Mouse (Mus musculus): ENCODE data around the gene Brsk1.

Brsk1 gene

GRCm38 (mm10) chr7:4669156-4669555 lies 21.2 kb upstream of the Brsk1 start:
- DNase-seq (ENCODE audit: low spot score) = no peak

- no peak for DNase-seq (ENCODE audit: low spot score)
Observed at GRCm38 (mm10) chr7:4670655-4671255, 19.6 kb upstream of the Brsk1 start.

GRCm38 (mm10) chr7:4671956-4672355 lies 18.4 kb upstream of the Brsk1 start:
- DNase-seq (ENCODE audit: low spot score) = no peak

- no peak for DNase-seq (ENCODE audit: low spot score)
Observed at GRCm38 (mm10) chr7:4674114-4674731, 16.2 kb upstream of the Brsk1 start.

- DNase-seq (ENCODE audit: low spot score) = no peak
Observed at GRCm38 (mm10) chr7:4675200-4675599, 15.2 kb upstream of the Brsk1 start.

GRCm38 (mm10) chr7:4683307-4683706 lies 7.1 kb upstream of the Brsk1 start:
- no peak for DNase-seq (ENCODE audit: low spot score)

GRCm38 (mm10) chr7:4684203-4684602 lies 6.2 kb upstream of the Brsk1 start:
- DNase-seq (ENCODE audit: low spot score) = no peak

GRCm38 (mm10) chr7:4684632-4685417 lies 5.6 kb upstream of the Brsk1 start, which contains the start of gene Hspbp1:
Gene Hspbp1, minus strand, starts transcription at chr7:4685068.
- DNase-seq (ENCODE audit: low spot score) = peak; percentile 98

GRCm38 (mm10) chr7:4690951-4691653 lies 698 bp downstream of the Brsk1 start:
- peak; percentile 26 for DNase-seq (ENCODE audit: low spot score)

GRCm38 (mm10) chr7:4693004-4693403 lies 2.6 kb downstream of the Brsk1 start:
- DNase-seq (ENCODE audit: low spot score) = no peak

GRCm38 (mm10) chr7:4702334-4702733 lies 11.9 kb downstream of the Brsk1 start:
- no peak for DNase-seq (ENCODE audit: low spot score)

GRCm38 (mm10) chr7:4703195-4703594 lies 12.8 kb downstream of the Brsk1 start:
- no peak for DNase-seq (ENCODE audit: low spot score)

GRCm38 (mm10) chr7:4705098-4705497 lies 14.7 kb downstream of the Brsk1 start:
- DNase-seq (ENCODE audit: low spot score) = peak; percentile 77

- no peak for DNase-seq (ENCODE audit: low spot score)
Observed at GRCm38 (mm10) chr7:4712594-4712993, 22.2 kb downstream of the Brsk1 start.

GRCm38 (mm10) chr7:4716955-4717354 lies 26.6 kb downstream of the Brsk1 start:
- DNase-seq (ENCODE audit: low spot score) = no peak

- no peak for DNase-seq (ENCODE audit: low spot score)
Observed at GRCm38 (mm10) chr7:4719276-4719675, 28.9 kb downstream of the Brsk1 start.

- DNase-seq (ENCODE audit: low spot score) = peak; percentile 26
Observed at GRCm38 (mm10) chr7:4723508-4723907, 33.1 kb downstream of the Brsk1 start.

GRCm38 (mm10) chr7:4724359-4724758 lies 34.0 kb downstream of the Brsk1 start:
- DNase-seq (ENCODE audit: low spot score) = no peak

- DNase-seq (ENCODE audit: low spot score) = no peak
Observed at GRCm38 (mm10) chr7:4725169-4725568, 34.8 kb downstream of the Brsk1 start, which contains the start of gene Tmem150b. Gene Tmem150b, minus strand, starts transcription at chr7:4725249.

- DNase-seq (ENCODE audit: low spot score) = no peak
Observed at GRCm38 (mm10) chr7:4731090-4731489, 40.7 kb downstream of the Brsk1 start.

GRCm38 (mm10) chr7:4732968-4733392 lies 42.6 kb downstream of the Brsk1 start:
- DNase-seq (ENCODE audit: low spot score) = no peak

- DNase-seq (ENCODE audit: low spot score) = no peak
Observed at GRCm38 (mm10) chr7:4739041-4739543, 48.7 kb downstream of the Brsk1 start.

All from retina, embryonic 14.5 days (tissue).